Mouse (Mus musculus): ENCODE results near the gene Pjvk.
A peak's percentile ranks its signal among the peaks of the same experiment; 100 is the strongest.

Pjvk gene

GRCm38 (mm10) chr2:76671641-76672040 lies 23.4 kb downstream of the Pjvk start:
- DNase-seq = no peak

DNA sequence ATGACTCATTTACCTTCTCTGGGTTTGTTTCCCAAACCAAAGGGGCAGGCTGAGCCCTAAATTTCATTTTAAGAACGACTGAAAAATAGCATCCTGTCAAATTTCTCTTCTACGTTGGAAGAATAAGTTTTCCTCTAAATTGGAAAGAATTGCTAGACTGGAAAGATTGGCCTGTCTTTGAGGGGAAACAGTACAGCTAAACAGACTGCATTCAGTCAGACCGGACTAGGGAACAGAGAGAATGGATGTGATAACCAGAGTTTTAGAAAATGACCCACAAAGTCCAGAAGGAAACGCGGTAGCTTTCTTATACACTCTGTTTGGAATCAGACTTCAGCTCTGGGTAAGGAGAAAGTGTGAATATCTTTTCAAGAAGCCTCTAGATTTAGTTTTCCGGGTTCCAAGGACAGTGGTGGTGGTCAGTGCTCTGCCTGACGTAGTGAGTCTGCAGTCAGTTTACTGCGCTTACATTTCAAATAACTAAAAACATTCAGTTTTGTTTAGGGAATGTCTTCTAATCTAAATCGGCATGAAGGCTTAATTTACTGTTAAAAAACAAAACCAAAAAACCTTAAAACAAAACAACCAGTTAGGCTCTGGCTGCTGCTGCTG lies 24.0 kb downstream of the Pjvk start:
- DNase-seq = no peak

DNA sequence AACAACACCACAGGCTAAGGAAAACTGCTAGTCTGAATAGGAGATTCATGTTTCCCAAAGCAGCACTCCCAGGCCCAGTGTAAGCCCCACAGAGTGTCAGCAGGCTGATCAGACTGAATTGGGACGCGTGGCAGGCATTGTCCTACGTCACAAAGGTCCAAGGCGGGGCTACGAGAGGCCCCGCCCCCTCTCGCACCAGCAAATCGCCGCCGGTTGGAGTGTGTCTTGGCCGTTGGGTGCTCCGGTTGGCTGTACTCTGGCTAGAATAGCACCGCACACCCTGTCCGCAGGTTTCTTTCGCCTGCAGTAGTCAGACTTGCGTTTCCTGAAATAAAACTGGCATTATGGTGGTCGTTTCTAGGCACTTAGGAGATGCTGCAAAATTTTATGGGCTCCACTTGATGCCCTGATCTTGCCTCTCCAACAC lies 24.7 kb downstream of the Pjvk start, which contains the start of gene Fkbp7:
Fkbp7 (minus strand) TSS at position 151 of the 427 bp plus-strand sequence.
- peak; percentile 94 to 96 for DNase-seq

DNA sequence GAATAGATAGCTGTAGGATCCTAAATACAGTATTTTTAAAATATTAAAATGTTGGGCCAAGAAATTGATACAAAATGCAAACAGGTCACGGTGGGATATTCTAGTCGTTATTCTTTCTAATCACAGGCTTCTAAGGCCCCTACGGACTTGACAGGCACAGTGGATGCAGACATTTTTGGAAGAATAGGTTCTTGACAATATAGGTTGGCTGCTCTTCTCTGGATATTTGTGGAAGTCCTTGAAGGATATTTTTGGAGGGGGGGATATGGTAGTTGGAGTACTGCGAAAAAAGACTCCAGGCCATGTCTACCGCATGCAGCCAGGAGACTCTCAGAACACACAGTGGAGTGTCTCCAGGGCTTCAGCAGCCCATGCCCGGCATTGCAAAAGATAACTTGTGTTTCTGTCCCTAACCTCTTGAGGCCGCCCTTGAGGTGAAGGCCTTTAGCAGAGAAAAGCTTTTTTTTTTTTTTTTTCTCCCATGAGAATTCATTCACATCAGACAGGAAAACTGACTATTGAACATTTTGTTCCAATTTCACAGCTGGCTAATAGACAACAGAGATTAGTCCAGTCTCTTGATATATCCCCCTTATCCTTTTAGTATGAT lies 25.3 kb downstream of the Pjvk start:
- DNase-seq = peak; percentile 54 to 70

GRCm38 (mm10) chr2:76674725-76675427 lies 26.6 kb downstream of the Pjvk start, which contains the start of gene Plekha3:
Plekha3 (plus strand) TSS chr2:76675281.
- DNase-seq = peak; percentile 85 to 91

DNA sequence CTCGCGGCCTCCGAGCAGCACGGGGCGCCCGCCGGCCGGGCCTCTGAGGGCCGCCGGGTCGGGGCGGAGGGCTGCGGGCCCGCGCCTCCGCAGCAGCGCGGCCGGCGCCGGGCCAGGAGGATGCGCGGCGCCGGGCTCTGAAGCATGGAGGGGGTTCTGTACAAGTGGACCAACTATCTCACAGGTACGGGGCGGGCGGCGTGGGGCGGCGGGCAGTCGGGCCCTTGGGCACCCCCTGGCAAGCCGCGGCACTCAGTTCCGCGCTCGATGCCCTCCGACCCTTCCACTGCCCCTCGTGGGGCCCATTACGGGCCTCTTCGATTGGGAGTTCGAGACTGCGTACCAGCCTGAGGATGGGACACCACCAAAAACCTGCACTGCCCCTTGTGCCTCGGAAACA lies 27.2 kb downstream of the Pjvk start:
- DNase-seq = peak in 1 of 2 experiments; percentile 36

- no peak for DNase-seq
Observed at GRCm38 (mm10) chr2:76675949-76676348, 27.7 kb downstream of the Pjvk start.

- no peak for DNase-seq
Observed at GRCm38 (mm10) chr2:76676401-76677226, 28.3 kb downstream of the Pjvk start.

- DNase-seq = no peak
Observed at GRCm38 (mm10) chr2:76682301-76682700, 34.0 kb downstream of the Pjvk start.

GRCm38 (mm10) chr2:76686986-76687385 lies 38.7 kb downstream of the Pjvk start:
- DNase-seq = no peak

- no peak for DNase-seq
Observed at GRCm38 (mm10) chr2:76687608-76688007, 39.3 kb downstream of the Pjvk start.

DNA sequence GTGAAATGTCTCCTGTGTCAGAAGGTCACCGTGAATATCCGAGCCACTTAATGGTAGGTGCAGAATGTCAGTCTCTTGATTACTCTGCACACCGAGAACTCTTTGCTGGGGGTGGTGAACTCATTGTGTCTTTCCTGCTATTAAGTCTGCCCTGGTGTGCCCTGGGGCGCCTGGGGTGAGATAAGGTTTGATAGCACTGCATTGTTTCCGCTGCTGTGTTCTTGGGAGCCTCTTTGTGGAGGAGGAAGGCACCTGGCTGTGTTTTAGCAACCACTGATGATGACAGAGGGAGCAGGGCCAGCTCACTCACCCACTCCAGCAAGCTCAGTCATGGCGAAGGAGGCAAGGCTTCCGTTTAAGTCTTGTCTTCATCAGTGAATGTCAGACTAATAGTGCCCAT lies 39.9 kb downstream of the Pjvk start:
- no peak for DNase-seq

DNA sequence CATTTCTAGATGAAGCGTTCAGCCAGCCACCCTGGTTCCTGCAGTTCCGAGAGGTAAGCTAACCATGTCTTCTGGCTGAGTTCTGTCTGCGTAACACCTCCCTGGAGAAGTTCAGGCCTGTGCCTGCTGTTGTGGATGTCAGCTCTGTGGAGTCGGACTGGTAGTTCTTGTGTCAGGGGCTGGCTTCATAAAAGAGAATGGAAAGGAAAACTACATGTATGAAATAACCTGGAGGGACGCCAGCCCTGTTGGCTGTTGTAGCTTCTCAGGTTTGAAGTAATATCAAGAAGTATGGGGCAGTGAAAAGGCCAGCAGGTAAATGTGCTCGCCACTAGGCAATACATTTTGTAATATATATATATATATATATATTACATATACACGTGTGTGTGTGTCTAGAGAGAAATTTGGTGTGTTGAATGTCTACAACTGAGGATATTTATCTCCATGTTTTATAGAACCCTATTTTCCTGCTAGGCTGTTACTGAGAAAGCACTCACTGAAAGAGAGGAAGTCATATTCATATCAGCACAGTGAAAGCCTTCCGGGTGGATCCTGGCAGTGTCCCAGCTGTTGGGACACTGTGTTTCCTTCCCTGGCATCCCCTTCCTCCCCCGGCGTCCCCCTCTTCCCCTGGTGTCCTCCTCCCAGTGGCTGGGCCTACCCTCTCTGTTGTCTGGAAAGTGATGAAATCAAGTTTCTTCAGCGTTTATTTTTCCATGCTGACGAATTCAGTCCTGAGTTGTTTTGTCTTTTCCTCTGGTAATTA lies 42.3 kb downstream of the Pjvk start:
- peak; percentile 66 to 75 for DNase-seq

GRCm38 (mm10) chr2:76693765-76694164 lies 45.5 kb downstream of the Pjvk start:
- DNase-seq = no peak

- DNase-seq = no peak
Observed at GRCm38 (mm10) chr2:76695290-76695689, 47.0 kb downstream of the Pjvk start.

DNA sequence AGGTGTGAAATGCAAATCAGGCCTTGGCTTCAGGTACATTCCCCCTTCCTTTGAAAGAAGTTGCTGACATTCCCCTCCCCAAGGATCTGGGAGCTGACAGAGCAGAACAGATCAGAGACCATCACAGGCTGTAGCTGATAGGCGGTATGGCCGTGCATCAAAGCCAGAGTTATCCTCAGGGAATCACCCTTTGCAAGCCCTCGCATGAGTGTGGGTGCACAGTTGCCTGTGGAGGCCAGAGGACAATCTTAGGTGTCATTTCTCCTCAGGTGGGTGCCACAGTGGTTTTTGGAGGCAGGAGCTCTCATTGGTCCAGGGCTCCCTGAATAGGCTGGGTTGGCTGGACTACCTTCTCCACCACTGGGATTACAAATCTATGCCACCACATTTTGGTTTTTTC lies 53.9 kb downstream of the Pjvk start:
- no peak for DNase-seq

- no peak for DNase-seq
Observed at GRCm38 (mm10) chr2:76702751-76703150, 54.5 kb downstream of the Pjvk start.

DNA sequence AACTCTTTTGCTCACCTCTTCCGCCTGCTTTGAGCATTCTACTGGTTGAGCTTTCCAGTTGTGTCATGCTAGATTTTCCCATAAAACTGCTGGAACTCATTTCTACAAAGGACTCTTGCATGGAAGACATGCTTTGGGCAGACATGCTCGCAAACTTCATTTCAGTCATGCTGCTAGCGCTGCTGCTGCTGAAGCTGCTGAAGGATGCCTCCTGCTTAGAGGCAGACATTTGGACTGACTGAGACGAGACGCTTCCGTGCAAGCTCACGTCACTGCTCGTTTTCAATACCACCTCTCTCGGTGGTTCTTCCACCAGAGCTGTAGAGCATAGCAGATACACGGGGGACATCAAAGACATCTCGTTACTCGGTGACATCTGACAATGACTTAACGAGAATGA lies 57.4 kb downstream of the Pjvk start:
- no peak for DNase-seq

All from kidney, postnatal 4 days (tissue).